8 mouse cellular contexts compared by ENCODE assay signal in the genomic region with DNA sequence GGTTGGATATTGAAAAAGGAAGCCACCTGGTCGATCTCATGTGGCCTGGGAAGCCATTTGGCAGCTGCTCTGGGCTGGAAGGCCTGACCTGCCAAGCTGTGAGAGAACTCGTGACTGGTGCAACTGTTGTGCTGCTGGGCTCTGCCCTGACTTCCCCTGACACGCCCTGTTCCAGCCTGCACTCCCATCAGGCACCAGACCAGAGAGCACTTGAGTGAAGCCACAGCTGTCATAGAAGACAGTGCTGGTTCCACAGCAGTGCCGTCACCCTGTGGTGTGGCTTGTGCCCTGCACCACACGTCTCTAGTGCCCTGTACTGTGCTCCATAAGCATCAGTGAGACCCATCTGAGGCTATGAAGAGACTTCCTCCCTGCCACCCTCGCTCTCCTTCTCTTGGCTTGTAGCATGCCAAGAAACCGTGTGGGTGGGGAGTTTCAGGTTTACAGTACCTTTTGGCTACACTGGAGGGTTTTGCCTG.
DNase-seq lines count a peak whose midpoint lies in the region; ATAC-seq and TF ChIP-seq lines count a peak whose summit lies in the region.
"Had no signal": no experiment of that assay in that cellular context is flagged by ENCODE, and none has a peak within 500 bp of the region (broad histone marks: within the 10 kb centered on the region; RNA-seq: fewer than 3 reads in every experiment).

No protein-coding gene starts in this region.

- peak overlapping the region; percentile 98 for H3K27ac ChIP-seq in brown adipose tissue, adult 24 weeks (replicated peaks; ENCODE audit: low read depth, low read length)
- H3K27ac ChIP-seq in heart, postnatal 0 days (ENCODE audit: low read depth), result peak overlapping the region; percentile 53
- H3K27ac ChIP-seq in stomach, embryonic 15.5 days, result no peak overlapping the region
- H3K27ac ChIP-seq in neural tube, embryonic 15.5 days (replicated peaks), result no peak overlapping the region
- H3K27ac ChIP-seq: neural tube, embryonic 12.5 days had no signal

- no peak overlapping the region for H3K4me3 ChIP-seq in brown adipose tissue, adult 24 weeks (ENCODE audit: insufficient read depth, low read depth, low read length)
- H3K4me3 ChIP-seq in heart, postnatal 0 days (ENCODE audit: low read depth, low read length), result no peak overlapping the region
- no peak overlapping the region for H3K4me3 ChIP-seq in stomach, embryonic 15.5 days (replicated peaks)
- no peak overlapping the region for H3K4me3 ChIP-seq in neural tube, embryonic 15.5 days (replicated peaks)
- H3K4me3 ChIP-seq: neural tube, embryonic 12.5 days had no signal

- H3K9me3 ChIP-seq in heart, postnatal 0 days (replicated peaks; ENCODE audit: control insufficient read depth, low read length), result no peaks in the 10 kb centered on the region
- H3K9me3 ChIP-seq in stomach, embryonic 15.5 days, result no peaks in the 10 kb centered on the region
- no peaks in the 10 kb centered on the region for H3K9me3 ChIP-seq in neural tube, embryonic 15.5 days (replicated peaks)
- H3K9me3 ChIP-seq: neural tube, embryonic 12.5 days had no signal

- no peak overlapping the region for H3K9ac ChIP-seq in heart, postnatal 0 days (replicated peaks; ENCODE audit: low read depth, low read length)
- H3K9ac ChIP-seq in stomach, embryonic 15.5 days, result no peak overlapping the region
- no peak overlapping the region for H3K9ac ChIP-seq in neural tube, embryonic 15.5 days (replicated peaks)
- H3K9ac ChIP-seq: neural tube, embryonic 12.5 days had no signal

- DNase-seq in thymus, postnatal 0 days (ENCODE audit: low spot score), result peak; percentile 28
- no peak for DNase-seq in thymus, postnatal 14 days
- no peak for DNase-seq in heart, postnatal 0 days (ENCODE audit: low spot score)
- peak; percentile 84 to 86 for DNase-seq in lung, adult 18-20 months

- ATAC-seq in heart, postnatal 0 days (ENCODE audit: insufficient read depth, low read depth), result no peak
- ATAC-seq in stomach, embryonic 15.5 days (ENCODE audit: insufficient read depth, low FRiP score, low read depth), result peak; percentile 27; the same call in 1 of the 2 replicates
- no peak for ATAC-seq in neural tube, embryonic 15.5 days (ENCODE audit: low FRiP score)

- WGBS in heart, postnatal 0 days, result 57% methylated on average over 7 of the region's 7 CpGs
- WGBS in stomach, embryonic 15.5 days, result 59% methylated on average over 7 of the region's 7 CpGs
- 82% methylated on average over 7 of the region's 7 CpGs for WGBS in neural tube, embryonic 15.5 days

- peaks cover 45% of the 10 kb centered on the region for H3K4me1 ChIP-seq in brown adipose tissue, adult 24 weeks (ENCODE audit: control insufficient read depth, insufficient read depth, insufficient read length, low read length)
- peaks cover 20% of the 10 kb centered on the region for H3K4me1 ChIP-seq in heart, postnatal 0 days (ENCODE audit: control insufficient read depth, insufficient read depth)
- H3K4me1 ChIP-seq in stomach, embryonic 15.5 days, result peaks cover 4% of the 10 kb centered on the region; the same call in 1 of the 2 replicates
- H3K4me1 ChIP-seq in neural tube, embryonic 15.5 days, result no peaks in the 10 kb centered on the region

- no peak overlapping the region for H3K4me2 ChIP-seq in heart, postnatal 0 days (ENCODE audit: low read depth, low read length)
- H3K4me2 ChIP-seq in stomach, embryonic 15.5 days, result no peak overlapping the region
- no peak overlapping the region for H3K4me2 ChIP-seq in neural tube, embryonic 15.5 days
- H3K4me2 ChIP-seq: neural tube, embryonic 12.5 days had no signal

- TF ChIP-seq CTCF in heart, postnatal 0 days (IDR thresholded peaks at IDR 0.05; ENCODE audit: low read depth), result no peak

- H3K36me3 ChIP-seq in heart, postnatal 0 days (replicated peaks; ENCODE audit: control insufficient read depth, insufficient read depth, low read length), result no peaks in the 10 kb centered on the region
- H3K36me3 ChIP-seq in stomach, embryonic 15.5 days, result no peaks in the 10 kb centered on the region
- no peaks in the 10 kb centered on the region for H3K36me3 ChIP-seq in neural tube, embryonic 15.5 days
- H3K36me3 ChIP-seq: neural tube, embryonic 12.5 days had no signal

- TF ChIP-seq EP300 in heart, postnatal 0 days (IDR thresholded peaks at IDR 0.05; ENCODE audit: low read depth), result no peak

- no peaks in the 10 kb centered on the region for H3K27me3 ChIP-seq in heart, postnatal 0 days (ENCODE audit: control insufficient read depth, insufficient read depth, low read length)
- no peaks in the 10 kb centered on the region for H3K27me3 ChIP-seq in stomach, embryonic 15.5 days (replicated peaks)
- no peaks in the 10 kb centered on the region for H3K27me3 ChIP-seq in neural tube, embryonic 15.5 days (replicated peaks)
- H3K27me3 ChIP-seq: neural tube, embryonic 12.5 days had no signal

Comparison
In these comparisons a context has a peak if more than half of its experiments do, and no peak if none do; other contexts are left out.
1. DNase-seq: peak in thymus, postnatal 0 days (single experiment) and lung, adult 18-20 months (2 of 2); none in thymus, postnatal 14 days (single experiment) and heart, postnatal 0 days (single experiment).
2. H3K27ac ChIP-seq: peak in brown adipose tissue, adult 24 weeks (single experiment) and heart, postnatal 0 days (single experiment); none in stomach, embryonic 15.5 days (single experiment) and neural tube, embryonic 15.5 days (single experiment).